Mouse (Mus musculus) MEL (cell line): ENCODE results near the gene Nadk2.

Experiments used
- CTCF ChIP-seq, 3 experiments: IDR thresholded peaks in 2 of 3; conservative IDR thresholded peaks in 1 of 3; 2 replicates each; pipeline ENCODE4 v1.5.1; 2011 to 2012; ENCODE audit warnings: low read length in 3 of 3, low read depth in 2 of 3, mild to moderate bottlenecking in 2 of 3, improper control_type of control experiment in 1 of 3, inconsistent platforms in 1 of 3, mixed read lengths in 1 of 3, moderate library complexity in 1 of 3; ENCODE audit not compliant: control insufficient read depth in 1 of 3, insufficient read depth in 1 of 3, poor library complexity in 1 of 3, severe bottlenecking in 1 of 3
- HCFC1 ChIP-seq: IDR thresholded peaks from 2 replicates; pipeline ENCODE4 v1.6.1; 2012; ENCODE audit warnings: low read depth, mild to moderate bottlenecking, inconsistent platforms, low read length, improper control_type of control experiment, moderate library complexity
- NRF1 ChIP-seq: IDR thresholded peaks from 2 replicates; pipeline ENCODE4 v1.6.1; 2014; ENCODE audit warnings: low read depth, mild to moderate bottlenecking, inconsistent platforms, low read length, improper control_type of control experiment, moderate library complexity; ENCODE audit not compliant: poor library complexity, insufficient read depth, severe bottlenecking
- POLR2A ChIP-seq, 2 experiments: IDR thresholded peaks; 2 replicates each; pipeline ENCODE4 v1.6.1; 2011 to 2012; ENCODE audit warnings: low read length in 2 of 2, mild to moderate bottlenecking in 2 of 2, control low read depth in 1 of 2, improper control_type of control experiment in 1 of 2, low read depth in 1 of 2, moderate library complexity in 1 of 2; ENCODE audit not compliant: control insufficient read depth in 1 of 2, insufficient read depth in 1 of 2, poor library complexity in 1 of 2
- POLR2AphosphoS2 ChIP-seq: IDR thresholded peaks from 2 replicates; pipeline ENCODE4 v1.6.1; 2011; ENCODE audit warnings: low read length, improper control_type of control experiment
- RAD21 ChIP-seq: IDR thresholded peaks from 2 replicates; pipeline ENCODE4 v1.6.1; 2011; ENCODE audit warnings: mild to moderate bottlenecking, low read depth, low read length, improper control_type of control experiment
- SMC3 ChIP-seq: IDR thresholded peaks from 2 replicates; pipeline ENCODE4 v1.6.1; 2011; ENCODE audit warnings: low read depth, low read length, improper control_type of control experiment
- TCF12 ChIP-seq: IDR thresholded peaks from 2 replicates; pipeline ENCODE4 v1.6.1; 2014; ENCODE audit warnings: low read depth, mild to moderate bottlenecking, inconsistent platforms, low read length, improper control_type of control experiment, moderate library complexity

DNA sequence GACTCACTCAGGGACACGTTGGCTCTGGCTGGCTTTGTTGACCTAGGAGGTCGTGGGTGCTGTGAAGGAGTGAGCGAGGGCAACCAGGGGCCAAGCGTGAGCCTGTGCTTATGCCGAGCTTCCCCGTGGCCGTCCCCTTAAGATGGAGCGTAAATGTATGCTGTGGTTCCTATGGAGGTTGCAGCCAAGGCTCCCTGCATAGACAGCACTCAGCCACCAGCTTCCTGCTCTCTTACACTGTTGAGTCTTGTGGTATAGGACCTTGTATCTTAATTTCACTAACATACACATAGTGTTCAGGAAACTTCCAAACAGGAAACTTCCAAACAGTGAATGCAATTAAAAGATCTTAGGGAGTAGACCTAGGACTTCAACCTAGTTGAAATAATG is 17.6 kb downstream of the Nadk2 start:
- TF ChIP-seq CTCF (IDR thresholded peaks at IDR 0.05 in 2 of 3, conservative IDR thresholded peaks at IDR 0.05 in 1 of 3; ENCODE audit: control insufficient read depth in 1 of 3, insufficient read depth in 1 of 3, low read depth in 2 of 3, low read length in 3 of 3, poor library complexity in 1 of 3, severe bottlenecking in 1 of 3) (no peak), TCF12 (no peak), HCFC1 (no peak), SMC3 (no peak), RAD21 (no peak), POLR2A (IDR thresholded peaks at IDR 0.05; ENCODE audit: control insufficient read depth in 1 of 2, insufficient read depth in 1 of 2, low read depth in 1 of 2, low read length in 2 of 2, poor library complexity in 1 of 2) (no peak), NRF1 (no peak), POLR2AphosphoS2 (no peak)
